Mouse (Mus musculus): Measurements from ENCODE around the gene Farp1. TPM values are rescaled to one million over a fixed set of nuclear protein-coding genes. Genes with fewer than 3 reads are reported as not detected.
"Not testable (repeated sequence)": the region's sequence is repeated elsewhere in the genome, so short reads cannot be mapped to it uniquely, and the experiment has no call there.

Farp1 gene
- total RNA-seq, 1 experiment from 2014 or later, result 0.58 TPM

GRCm38 (mm10) chr14:121051002-121051401, 16.0 kb downstream of the Farp1 start:
- not testable (repeated sequence) for ATAC-seq (ENCODE audit: extremely low read depth, insufficient number of reproducible peaks, low FRiP score, poor library complexity, severe bottlenecking)

GRCm38 (mm10) chr14:121053020-121053518, 18.1 kb downstream of the Farp1 start:
- ATAC-seq (ENCODE audit: extremely low read depth, insufficient number of reproducible peaks, low FRiP score, poor library complexity, severe bottlenecking), result no peak

DNA sequence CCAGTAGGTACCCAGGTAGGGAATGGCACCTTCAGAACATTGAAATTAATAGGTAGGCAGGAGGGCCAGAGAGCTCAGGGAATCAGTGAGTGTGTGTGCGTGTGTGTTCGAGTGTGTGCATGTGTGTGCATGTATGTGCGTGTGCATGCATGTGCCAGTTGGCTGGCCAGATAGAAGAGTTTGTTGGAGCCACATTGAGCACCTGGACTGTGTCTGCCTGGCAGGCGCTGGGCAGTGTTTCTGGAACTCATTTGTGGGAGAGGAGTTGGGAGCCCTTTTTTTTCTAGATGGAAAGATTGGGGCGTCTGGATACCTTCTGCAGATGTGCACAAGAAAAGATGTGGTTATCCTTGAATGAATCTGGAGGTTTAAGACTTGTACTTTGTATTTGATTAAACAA, 19.1 kb downstream of the Farp1 start:
- ATAC-seq (ENCODE audit: extremely low read depth, insufficient number of reproducible peaks, low FRiP score, poor library complexity, severe bottlenecking), result no peak

DNA sequence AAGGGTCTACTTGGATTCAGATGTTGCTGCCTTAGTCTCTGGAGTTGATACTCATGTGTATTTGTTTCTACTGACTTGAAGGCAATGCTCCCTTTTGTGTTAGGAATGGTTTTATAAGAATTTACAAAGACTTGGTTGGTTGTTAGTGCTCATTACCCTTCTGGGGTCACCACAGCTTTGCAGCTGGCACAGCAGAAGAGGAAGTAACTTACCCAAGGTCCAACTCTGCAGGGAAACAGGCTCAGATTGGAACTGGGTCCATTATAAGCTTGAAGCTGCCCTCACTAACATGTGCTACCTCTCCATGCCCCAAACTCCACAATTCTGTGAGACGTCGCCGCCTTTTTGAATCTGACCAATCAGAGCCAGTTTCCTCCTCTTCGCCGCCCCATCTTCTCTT, 22.8 kb downstream of the Farp1 start:
- no peak for ATAC-seq (ENCODE audit: extremely low read depth, insufficient number of reproducible peaks, low FRiP score, poor library complexity, severe bottlenecking)

GRCm38 (mm10) chr14:121058481-121058880, 23.5 kb downstream of the Farp1 start:
- ATAC-seq (ENCODE audit: extremely low read depth, insufficient number of reproducible peaks, low FRiP score, poor library complexity, severe bottlenecking), result no peak

DNA sequence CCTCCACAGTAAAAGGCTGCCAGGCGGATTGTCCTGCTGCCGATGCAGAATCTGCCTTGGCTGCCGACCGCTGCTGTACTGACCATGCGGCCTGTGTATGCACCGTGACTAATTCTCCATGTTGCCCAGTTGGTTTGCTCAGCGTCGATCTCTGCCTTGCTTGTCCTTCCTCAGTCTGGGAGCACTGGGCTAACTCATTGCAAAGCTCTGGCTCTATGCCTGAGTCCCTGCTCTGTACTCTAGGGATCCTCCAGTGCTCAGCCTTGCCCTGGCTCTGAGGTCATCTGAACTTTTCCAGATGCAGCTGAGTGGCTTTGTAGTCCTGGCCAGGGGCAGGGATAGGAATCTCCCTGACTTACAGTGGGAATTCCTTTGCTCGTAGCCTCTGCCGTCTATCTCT, 24.3 kb downstream of the Farp1 start:
- no peak for ATAC-seq (ENCODE audit: extremely low read depth, insufficient number of reproducible peaks, low FRiP score, poor library complexity, severe bottlenecking)

GRCm38 (mm10) chr14:121060484-121060883, 25.5 kb downstream of the Farp1 start:
- no peak for ATAC-seq (ENCODE audit: extremely low read depth, insufficient number of reproducible peaks, low FRiP score, poor library complexity, severe bottlenecking)

GRCm38 (mm10) chr14:121061686-121062085, 26.7 kb downstream of the Farp1 start:
- ATAC-seq (ENCODE audit: extremely low read depth, insufficient number of reproducible peaks, low FRiP score, poor library complexity, severe bottlenecking), result no peak

DNA sequence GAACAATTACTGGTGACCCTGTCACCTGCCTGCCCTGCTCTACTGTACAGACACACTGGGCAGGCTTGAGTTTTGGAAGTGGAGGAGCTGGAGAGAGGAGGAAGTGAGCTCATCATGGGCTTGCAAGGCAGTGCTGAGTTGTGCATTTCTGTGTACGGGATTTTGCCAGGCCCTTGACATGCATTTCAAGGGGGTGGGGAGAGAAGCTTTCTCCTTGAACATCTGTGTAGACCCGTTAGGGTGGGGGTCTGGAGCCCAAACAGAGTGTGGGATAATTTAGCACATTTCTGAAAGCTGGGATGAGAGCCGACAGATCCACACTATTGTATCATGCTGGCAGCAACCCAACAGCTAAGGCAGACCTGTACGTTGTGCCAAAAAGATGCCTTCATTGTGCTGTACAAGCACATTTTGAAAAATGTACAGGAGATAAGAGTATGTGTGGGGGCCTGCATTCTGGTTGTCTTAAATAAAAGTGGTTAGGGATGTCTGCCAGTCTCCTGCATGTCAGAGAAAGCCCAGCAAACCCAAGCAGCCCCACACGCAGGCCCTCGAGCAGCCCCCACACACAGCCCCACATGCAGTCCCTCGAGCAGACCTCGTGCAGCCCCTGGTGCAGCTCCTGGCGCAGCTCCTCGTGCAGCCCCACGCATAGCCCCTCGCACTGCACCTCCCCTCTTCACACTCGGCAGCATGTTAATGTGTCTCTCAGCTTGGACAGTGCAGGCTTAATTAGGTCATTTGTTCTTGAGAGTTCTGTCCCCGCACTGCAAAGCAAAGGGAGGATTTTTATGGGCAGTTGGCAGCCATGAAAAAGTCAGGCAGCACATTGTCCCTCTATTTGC, 27.5 kb downstream of the Farp1 start:
- ATAC-seq (ENCODE audit: extremely low read depth, insufficient number of reproducible peaks, low FRiP score, poor library complexity, severe bottlenecking), result no peak

DNA sequence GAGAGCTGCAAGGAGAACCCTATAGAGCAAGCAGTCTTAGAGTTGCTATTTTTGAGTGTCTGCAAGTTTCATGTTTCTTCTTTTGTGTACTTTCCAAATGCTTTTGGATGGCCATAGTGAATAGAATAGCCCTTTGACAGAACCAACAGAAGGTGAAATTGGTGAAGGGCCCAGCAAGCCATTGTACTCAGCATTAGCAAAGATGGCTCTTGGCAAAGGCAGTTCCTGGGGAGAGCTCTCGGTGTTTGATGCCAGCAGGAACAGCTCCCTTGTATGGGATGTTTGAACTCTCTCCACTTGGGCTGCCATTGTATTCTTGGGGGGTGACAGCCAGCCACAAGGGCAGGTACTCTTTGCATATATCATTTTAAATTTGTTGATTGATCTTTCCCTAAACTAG, 29.7 kb downstream of the Farp1 start:
- ATAC-seq (ENCODE audit: extremely low read depth, insufficient number of reproducible peaks, low FRiP score, poor library complexity, severe bottlenecking), result no peak

- no peak for ATAC-seq (ENCODE audit: extremely low read depth, insufficient number of reproducible peaks, low FRiP score, poor library complexity, severe bottlenecking)
These were observed 38.3 kb downstream of the Farp1 start for GRCm38 (mm10) chr14:121073093-121073866.

DNA sequence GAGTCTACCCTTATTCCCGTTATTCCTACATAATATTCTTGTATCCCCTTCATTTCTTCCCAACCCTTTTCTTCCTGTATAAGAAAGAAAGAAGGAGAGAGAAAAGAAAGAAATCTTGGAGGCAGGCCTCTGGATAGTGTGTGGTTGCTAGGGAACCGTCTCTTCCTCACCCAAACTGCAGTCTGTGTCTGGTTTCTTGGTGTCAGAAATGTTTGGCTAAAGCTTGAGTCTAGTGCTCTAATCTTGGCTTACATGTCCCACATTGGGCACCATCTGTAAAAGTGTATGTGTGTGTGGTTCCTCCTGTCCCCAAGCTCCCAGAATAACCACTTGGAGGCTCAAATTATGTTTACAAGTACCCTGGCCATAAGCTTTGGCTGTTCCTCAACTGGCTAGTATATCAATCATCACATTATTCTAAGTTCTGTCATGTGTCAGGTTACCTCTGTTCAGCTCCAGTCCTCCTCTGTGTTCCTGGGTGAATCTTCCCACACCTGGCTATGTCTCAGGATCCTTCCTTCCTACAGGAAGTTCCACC, 39.3 kb downstream of the Farp1 start:
- no peak for ATAC-seq (ENCODE audit: extremely low read depth, insufficient number of reproducible peaks, low FRiP score, poor library complexity, severe bottlenecking)

GRCm38 (mm10) chr14:121080739-121081138, 45.7 kb downstream of the Farp1 start:
- no peak for ATAC-seq (ENCODE audit: extremely low read depth, insufficient number of reproducible peaks, low FRiP score, poor library complexity, severe bottlenecking)

DNA sequence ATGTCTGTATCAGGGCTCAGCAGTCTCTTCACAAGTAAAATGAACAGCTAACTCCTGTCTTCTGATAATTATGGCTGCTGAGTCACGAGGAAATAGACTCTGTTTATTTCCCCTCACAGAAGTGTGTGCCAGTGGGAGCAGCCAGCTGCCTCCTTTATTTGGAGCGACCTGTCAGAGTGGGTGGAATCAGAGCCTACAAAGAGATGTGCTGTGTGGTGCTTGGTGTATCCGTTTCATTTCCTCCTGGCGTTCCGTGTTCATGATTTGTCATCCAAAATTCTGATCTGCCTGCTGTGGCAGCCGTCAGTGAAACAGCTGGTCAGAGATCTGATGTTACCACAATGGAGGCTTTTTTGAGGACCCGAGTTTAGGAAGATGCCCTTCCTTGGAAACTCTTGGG, 47.3 kb downstream of the Farp1 start:
- ATAC-seq (ENCODE audit: extremely low read depth, insufficient number of reproducible peaks, low FRiP score, poor library complexity, severe bottlenecking), result no peak

DNA sequence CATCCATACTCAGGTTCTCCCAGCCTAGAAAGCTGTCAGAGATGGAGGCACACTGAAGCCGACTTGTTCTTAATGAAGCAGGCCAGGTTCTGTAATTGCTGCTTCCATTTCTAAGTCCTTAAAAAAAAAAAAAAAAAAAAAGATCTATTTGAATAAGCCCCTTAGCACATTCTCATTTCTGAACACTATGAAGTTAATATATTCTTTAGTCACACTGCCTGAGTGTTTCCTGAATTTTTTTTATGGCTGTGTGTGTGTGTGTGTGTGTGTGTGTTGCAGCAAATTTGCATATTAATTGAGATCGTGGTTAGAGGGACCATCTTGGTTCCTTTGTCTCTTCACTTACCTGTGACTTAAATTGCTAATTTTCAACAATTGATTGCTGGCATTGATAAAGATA, 47.8 kb downstream of the Farp1 start:
- no peak for ATAC-seq (ENCODE audit: extremely low read depth, insufficient number of reproducible peaks, low FRiP score, poor library complexity, severe bottlenecking)

DNA sequence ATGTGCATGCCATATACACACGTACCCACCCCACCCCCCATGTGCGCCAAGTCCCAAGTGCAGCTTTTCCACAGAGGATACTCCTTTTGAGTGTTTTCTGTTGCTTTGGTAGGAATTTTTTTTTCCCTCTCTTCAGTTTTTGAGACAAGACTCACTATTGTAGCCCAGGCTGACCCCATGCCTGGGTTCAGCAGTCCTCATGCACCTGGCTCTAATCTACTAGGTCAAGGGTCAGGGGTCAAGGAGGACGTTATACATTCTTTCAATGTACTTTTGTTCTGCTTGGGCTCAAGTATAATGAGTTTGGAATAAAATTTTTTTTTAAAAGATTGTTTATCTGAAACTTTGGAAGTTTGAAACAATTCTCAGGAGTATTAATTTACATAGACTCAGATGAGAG, 48.4 kb downstream of the Farp1 start:
- ATAC-seq (ENCODE audit: extremely low read depth, insufficient number of reproducible peaks, low FRiP score, poor library complexity, severe bottlenecking), result no peak

- ATAC-seq (ENCODE audit: extremely low read depth, insufficient number of reproducible peaks, low FRiP score, poor library complexity, severe bottlenecking), result no peak
These were observed 57.5 kb downstream of the Farp1 start for GRCm38 (mm10) chr14:121092517-121092916.

- ATAC-seq (ENCODE audit: extremely low read depth, insufficient number of reproducible peaks, low FRiP score, poor library complexity, severe bottlenecking), result no peak
These were observed 58.9 kb downstream of the Farp1 start for GRCm38 (mm10) chr14:121093860-121094259.

GRCm38 (mm10) chr14:121097640-121098435, 62.8 kb downstream of the Farp1 start:
- ATAC-seq (ENCODE audit: extremely low read depth, insufficient number of reproducible peaks, low FRiP score, poor library complexity, severe bottlenecking), result no peak

Measured in neutrophil, adult 5-6 weeks (primary cell).